Mouse (Mus musculus): ENCODE results near the gene Mast4. TPM values are rescaled to one million over a fixed set of nuclear protein-coding genes. Genes with fewer than 3 reads are reported as not detected.

The Mast4 gene
- polyA plus RNA-seq, 1 experiment from 2014 or later = 33.0 TPM

DNA sequence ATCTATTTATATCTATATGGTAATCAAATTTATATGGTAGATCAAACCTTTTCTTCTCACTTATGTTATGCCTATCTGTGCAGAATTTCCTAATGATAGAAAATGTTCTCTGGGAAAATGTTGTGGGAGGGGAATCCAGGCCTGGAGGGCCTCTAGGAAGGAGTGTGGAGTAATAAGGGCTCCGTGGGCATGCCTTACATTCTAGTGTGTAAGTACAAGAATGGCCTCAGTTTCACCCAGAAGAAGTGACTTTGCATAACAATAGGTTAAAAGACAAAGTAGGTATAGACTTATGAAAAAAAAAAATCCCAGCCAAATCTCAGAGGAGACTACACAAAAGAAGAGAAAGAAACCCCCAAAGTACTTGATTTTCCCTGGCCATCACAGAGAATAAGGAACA is 320.1 kb downstream of the Mast4 start:
- H3K9ac ChIP-seq (replicated peaks; ENCODE audit: low read depth, low read length) = no peak overlapping the region
- no peak overlapping the region for H3K27ac ChIP-seq (ENCODE audit: low read depth, low read length)
- H3K9me3 ChIP-seq (ENCODE audit: control insufficient read depth, low read length) = no peaks in the 10 kb centered on the region
- ATAC-seq (ENCODE audit: low read depth) = no peak
- H3K36me3 ChIP-seq (ENCODE audit: control insufficient read depth, insufficient read depth, low read length) = no peaks in the 10 kb centered on the region
- no peaks in the 10 kb centered on the region for H3K4me1 ChIP-seq (ENCODE audit: control insufficient read depth, insufficient read depth, low read length)
- H3K4me2 ChIP-seq (ENCODE audit: low read depth, low read length) = no peak overlapping the region
- no peak overlapping the region for H3K4me3 ChIP-seq (ENCODE audit: low read depth, low read length)
- H3K27me3 ChIP-seq (ENCODE audit: control insufficient read depth, insufficient read depth, low read length) = no peaks in the 10 kb centered on the region
- 22% methylated on average over 1 of the region's 1 CpGs for WGBS

DNA sequence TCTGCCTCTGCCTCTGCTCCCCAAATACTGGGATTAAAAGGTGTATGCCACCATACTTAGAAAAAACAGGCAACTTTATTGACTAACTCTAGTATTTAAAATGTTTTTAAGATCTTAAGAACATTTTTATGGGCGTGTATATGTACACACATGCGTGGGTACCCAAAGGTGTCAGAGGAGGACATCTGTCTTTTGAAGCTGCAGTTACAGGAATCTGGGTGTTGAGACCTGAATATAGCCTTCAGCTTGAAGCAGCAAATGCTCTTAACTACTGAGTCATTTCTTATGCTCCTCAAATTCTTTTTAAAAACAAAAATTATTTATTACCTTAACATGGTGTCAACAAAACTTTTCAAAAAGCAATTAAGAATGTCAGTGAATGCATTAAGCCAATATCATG is 329.1 kb downstream of the Mast4 start:
- no peak overlapping the region for H3K27ac ChIP-seq (ENCODE audit: low read depth, low read length)
- no peaks in the 10 kb centered on the region for H3K36me3 ChIP-seq (ENCODE audit: control insufficient read depth, insufficient read depth, low read length)

DNA sequence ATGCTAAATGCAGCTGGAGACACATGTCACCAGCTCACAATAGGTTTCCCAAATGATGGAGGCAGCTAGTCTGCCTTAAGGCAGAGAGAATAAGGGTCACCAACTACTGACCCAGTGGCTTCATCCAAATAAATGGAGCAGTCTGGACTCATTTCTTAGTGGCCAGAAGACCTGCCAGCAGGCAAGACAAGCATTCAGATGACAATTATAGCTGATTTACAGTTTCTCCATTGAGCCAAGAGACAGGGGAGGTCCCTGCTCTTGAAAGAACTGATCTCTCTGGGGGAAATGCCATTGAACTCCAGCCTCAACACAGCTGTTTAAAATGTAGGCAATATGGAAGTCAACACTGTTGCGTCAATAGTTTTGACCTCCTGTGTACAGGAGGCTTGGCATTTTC is 332.5 kb downstream of the Mast4 start:
- Histone ChIP-seq H3K27me3 (ENCODE audit: control insufficient read depth, insufficient read depth, low read length) (no peaks in the 10 kb centered on the region), H3K27ac (ENCODE audit: low read depth, low read length) (no peak overlapping the region), H3K9ac (replicated peaks; ENCODE audit: low read depth, low read length) (no peak overlapping the region), H3K36me3 (ENCODE audit: control insufficient read depth, insufficient read depth, low read length) (no peaks in the 10 kb centered on the region), H3K9me3 (ENCODE audit: control insufficient read depth, low read length) (no peaks in the 10 kb centered on the region), H3K4me1 (ENCODE audit: control insufficient read depth, insufficient read depth, low read length) (no peaks in the 10 kb centered on the region), H3K4me2 (ENCODE audit: low read depth, low read length) (no peak overlapping the region), H3K4me3 (ENCODE audit: low read depth, low read length) (no peak overlapping the region)
- 18% methylated on average over 1 of the region's 1 CpGs for WGBS
- ATAC-seq (ENCODE audit: low read depth) = no peak

More for the DNA sequence above, 329.1 kb downstream of the Mast4 start:
- Histone ChIP-seq H3K27me3 (ENCODE audit: control insufficient read depth, insufficient read depth, low read length) (no peaks in the 10 kb centered on the region), H3K9me3 (ENCODE audit: control insufficient read depth, low read length) (no peaks in the 10 kb centered on the region), H3K4me3 (ENCODE audit: low read depth, low read length) (no peak overlapping the region), H3K4me2 (ENCODE audit: low read depth, low read length) (no peak overlapping the region), H3K9ac (replicated peaks; ENCODE audit: low read depth, low read length) (no peak overlapping the region), H3K4me1 (ENCODE audit: control insufficient read depth, insufficient read depth, low read length) (no peaks in the 10 kb centered on the region)
- 88% methylated on average over 2 of the region's 2 CpGs for WGBS
- no peak for ATAC-seq (ENCODE audit: low read depth)

DNA sequence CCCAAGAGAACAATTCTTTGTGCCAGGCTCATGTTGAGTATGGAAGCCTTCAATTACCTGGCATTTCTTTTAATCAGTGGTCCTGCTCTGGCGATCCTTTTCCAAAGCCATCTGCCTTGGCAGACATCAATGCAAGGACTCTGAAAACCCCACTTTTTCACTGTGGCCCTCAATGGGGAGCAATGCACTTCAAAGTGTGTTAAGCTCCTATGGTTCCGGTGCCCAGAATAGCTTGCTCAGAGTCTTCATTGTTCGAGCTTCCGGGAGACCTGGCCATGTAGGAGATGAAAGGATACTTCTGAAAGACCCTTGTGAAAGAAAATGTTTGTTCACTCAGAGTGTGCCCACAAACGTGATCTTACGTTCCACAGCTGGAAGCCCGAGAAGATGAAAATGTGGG is 333.4 kb downstream of the Mast4 start:
- H3K4me3 ChIP-seq (ENCODE audit: low read depth, low read length) = no peak overlapping the region
- no peaks in the 10 kb centered on the region for H3K27me3 ChIP-seq (ENCODE audit: control insufficient read depth, insufficient read depth, low read length)

DNA sequence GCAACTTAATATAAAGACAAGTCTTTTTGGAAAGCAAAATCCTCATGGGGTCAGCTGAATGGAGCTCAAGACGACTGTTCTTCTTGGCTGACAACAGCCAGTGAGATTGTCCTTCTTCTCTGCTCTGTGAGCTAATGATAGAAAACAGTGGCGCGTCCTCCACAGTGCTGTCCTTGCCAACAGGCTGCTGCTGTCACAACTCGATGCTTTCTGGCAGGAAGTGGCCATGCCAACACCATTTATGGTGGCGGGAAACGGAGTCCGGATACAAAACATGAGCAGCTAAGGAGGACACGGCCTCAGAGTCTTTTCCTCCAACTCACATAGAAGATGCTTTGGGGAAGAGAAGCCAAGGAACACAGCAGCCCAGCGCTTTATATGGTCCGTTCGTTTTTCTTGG is 340.2 kb downstream of the Mast4 start:
- H3K9ac ChIP-seq (replicated peaks; ENCODE audit: low read depth, low read length) = no peak overlapping the region
- WGBS = 89% methylated on average over 11 of the region's 11 CpGs
- H3K27ac ChIP-seq (ENCODE audit: low read depth, low read length) = no peak overlapping the region
- no peaks in the 10 kb centered on the region for H3K9me3 ChIP-seq (ENCODE audit: control insufficient read depth, low read length)
- H3K4me2 ChIP-seq (ENCODE audit: low read depth, low read length) = no peak overlapping the region
- no peak overlapping the region for H3K4me3 ChIP-seq (ENCODE audit: low read depth, low read length)
- H3K4me1 ChIP-seq (ENCODE audit: control insufficient read depth, insufficient read depth, low read length) = peaks cover 4% of the 10 kb centered on the region; the same call in 1 of the 2 replicates
- ATAC-seq (ENCODE audit: low read depth) = no peak
- H3K27me3 ChIP-seq (ENCODE audit: control insufficient read depth, insufficient read depth, low read length) = no peaks in the 10 kb centered on the region
- H3K36me3 ChIP-seq (ENCODE audit: control insufficient read depth, insufficient read depth, low read length) = no peaks in the 10 kb centered on the region

More for the DNA sequence above, 333.4 kb downstream of the Mast4 start:
- Histone ChIP-seq H3K27ac (ENCODE audit: low read depth, low read length) (no peak overlapping the region), H3K4me1 (ENCODE audit: control insufficient read depth, insufficient read depth, low read length) (no peaks in the 10 kb centered on the region), H3K9ac (replicated peaks; ENCODE audit: low read depth, low read length) (no peak overlapping the region), H3K36me3 (ENCODE audit: control insufficient read depth, insufficient read depth, low read length) (no peaks in the 10 kb centered on the region), H3K9me3 (ENCODE audit: control insufficient read depth, low read length) (no peaks in the 10 kb centered on the region), H3K4me2 (ENCODE audit: low read depth, low read length) (no peak overlapping the region)
- ATAC-seq (ENCODE audit: low read depth) = no peak
- WGBS = 27% methylated on average over 7 of the region's 7 CpGs

DNA sequence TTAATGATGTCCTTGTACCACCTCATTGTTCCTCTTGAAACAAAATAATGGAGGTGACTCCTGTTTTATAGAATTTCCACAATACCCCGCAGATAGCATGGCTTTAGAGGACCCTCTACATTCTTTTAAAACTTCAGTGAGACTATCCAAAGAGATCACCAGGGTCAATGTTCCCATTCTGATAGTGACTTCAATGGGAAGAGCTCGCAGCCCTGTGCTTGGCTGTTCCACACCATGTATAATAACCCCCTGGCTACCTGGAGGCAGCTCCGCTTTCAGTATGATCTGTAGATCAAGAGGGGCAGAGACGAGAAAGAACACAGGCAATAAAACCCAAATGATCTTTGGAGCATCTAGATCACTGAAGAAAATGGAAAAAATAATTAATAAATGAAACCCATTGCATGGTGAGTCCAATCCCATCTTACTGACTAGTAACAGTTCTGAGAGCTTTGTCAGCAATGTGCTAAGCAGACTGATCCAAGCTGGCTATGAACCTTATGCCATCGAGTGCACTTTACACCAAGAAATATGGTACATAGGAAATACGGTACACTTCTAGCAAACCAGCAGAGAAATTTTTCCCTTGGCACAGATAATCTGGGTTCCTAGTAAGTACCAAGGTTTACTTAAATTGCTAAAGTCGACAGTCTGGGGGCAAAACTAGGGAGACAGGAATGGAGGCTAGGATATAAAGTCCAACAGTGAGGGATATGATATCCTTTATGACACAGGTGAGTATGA is 341.4 kb downstream of the Mast4 start:
- H3K27me3 ChIP-seq (ENCODE audit: control insufficient read depth, insufficient read depth, low read length) = no peaks in the 10 kb centered on the region
- H3K4me3 ChIP-seq (ENCODE audit: low read depth, low read length) = no peak overlapping the region
- H3K9me3 ChIP-seq (ENCODE audit: control insufficient read depth, low read length) = no peaks in the 10 kb centered on the region
- 81% methylated on average over 7 of the region's 7 CpGs for WGBS
- H3K4me2 ChIP-seq (ENCODE audit: low read depth, low read length) = no peak overlapping the region
- no peak overlapping the region for H3K9ac ChIP-seq (replicated peaks; ENCODE audit: low read depth, low read length)
- H3K36me3 ChIP-seq (ENCODE audit: control insufficient read depth, insufficient read depth, low read length) = no peaks in the 10 kb centered on the region
- ATAC-seq (ENCODE audit: low read depth) = no peak
- H3K4me1 ChIP-seq (ENCODE audit: control insufficient read depth, insufficient read depth, low read length) = peaks cover 4% of the 10 kb centered on the region; the same call in 1 of the 2 replicates
- H3K27ac ChIP-seq (ENCODE audit: low read depth, low read length) = no peak overlapping the region

DNA sequence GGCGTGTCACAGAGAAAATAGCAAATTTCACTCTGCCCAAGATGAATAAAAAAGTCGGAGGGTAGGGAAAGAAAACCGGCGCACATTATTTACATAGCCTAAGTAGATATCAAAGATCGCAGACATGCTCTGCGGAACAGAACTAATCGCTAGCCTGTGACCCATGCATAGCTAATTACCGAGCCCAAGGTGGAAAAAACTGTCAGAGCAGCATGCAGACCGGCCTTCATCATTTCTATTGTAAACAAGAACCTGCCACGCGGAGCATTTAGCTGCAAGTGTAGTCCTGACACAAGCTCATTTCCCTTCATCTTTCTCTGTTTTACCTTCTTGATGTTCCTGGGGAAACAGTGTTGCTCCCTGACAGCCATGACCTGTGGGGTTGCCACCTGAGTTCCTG is 342.4 kb downstream of the Mast4 start:
- Histone ChIP-seq H3K9me3 (ENCODE audit: control insufficient read depth, low read length) (no peaks in the 10 kb centered on the region), H3K27ac (ENCODE audit: low read depth, low read length) (no peak overlapping the region), H3K9ac (replicated peaks; ENCODE audit: low read depth, low read length) (no peak overlapping the region), H3K4me2 (ENCODE audit: low read depth, low read length) (no peak overlapping the region), H3K4me1 (ENCODE audit: control insufficient read depth, insufficient read depth, low read length) (peaks cover 4% of the 10 kb centered on the region; the same call in 1 of the 2 replicates), H3K36me3 (ENCODE audit: control insufficient read depth, insufficient read depth, low read length) (no peaks in the 10 kb centered on the region), H3K4me3 (ENCODE audit: low read depth, low read length) (no peak overlapping the region), H3K27me3 (ENCODE audit: control insufficient read depth, insufficient read depth, low read length) (no peaks in the 10 kb centered on the region)
- WGBS = 39% methylated on average over 11 of the region's 11 CpGs
- no peak for ATAC-seq (ENCODE audit: low read depth)

DNA sequence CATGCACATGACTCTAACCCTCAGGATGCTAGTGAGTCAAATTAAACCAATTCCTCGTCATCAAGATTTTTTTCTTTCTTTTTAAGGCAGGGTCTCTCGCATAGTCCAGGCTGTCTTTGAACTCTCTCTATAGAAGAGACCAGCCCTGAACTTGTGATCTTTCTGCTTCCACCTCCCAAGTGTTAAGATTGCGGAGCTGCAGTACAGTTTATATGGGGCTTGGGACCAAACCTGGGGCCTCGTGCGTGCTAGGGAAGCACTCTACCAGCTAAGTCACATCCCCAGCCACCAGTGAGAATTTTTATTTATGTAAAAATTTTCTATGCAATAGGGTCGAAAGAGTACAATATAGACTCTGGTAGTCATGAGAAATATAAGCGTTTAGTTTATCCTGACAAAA is 343.1 kb downstream of the Mast4 start:
- no peak overlapping the region for H3K4me2 ChIP-seq (ENCODE audit: low read depth, low read length)

DNA sequence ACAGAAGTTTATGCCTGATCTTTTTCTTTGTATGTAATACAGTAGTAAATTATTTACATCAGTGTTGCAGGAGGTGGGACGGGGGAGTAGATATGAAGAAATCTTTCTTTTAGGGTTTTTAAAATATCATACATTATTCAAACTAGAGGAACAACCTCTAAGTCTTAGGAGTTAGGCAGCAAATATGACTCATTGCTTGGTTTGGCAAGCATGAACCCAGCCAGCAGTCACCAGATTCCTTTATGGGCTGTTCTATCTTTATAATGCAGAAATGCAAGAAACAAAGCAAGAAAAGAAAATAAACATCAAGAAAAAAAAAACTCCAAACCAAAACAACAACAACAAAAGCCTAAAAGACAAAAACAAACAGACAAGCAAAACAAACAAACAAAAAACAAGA is 344.2 kb downstream of the Mast4 start:
- Histone ChIP-seq H3K4me3 (ENCODE audit: low read depth, low read length) (no peak overlapping the region), H3K9ac (replicated peaks; ENCODE audit: low read depth, low read length) (no peak overlapping the region), H3K36me3 (ENCODE audit: control insufficient read depth, insufficient read depth, low read length) (no peaks in the 10 kb centered on the region), H3K4me1 (ENCODE audit: control insufficient read depth, insufficient read depth, low read length) (peaks cover 4% of the 10 kb centered on the region; the same call in 1 of the 2 replicates), H3K27ac (ENCODE audit: low read depth, low read length) (no peak overlapping the region), H3K27me3 (ENCODE audit: control insufficient read depth, insufficient read depth, low read length) (no peaks in the 10 kb centered on the region), H3K4me2 (ENCODE audit: low read depth, low read length) (no peak overlapping the region), H3K9me3 (ENCODE audit: control insufficient read depth, low read length) (no peaks in the 10 kb centered on the region)
- no peak for ATAC-seq (ENCODE audit: low read depth)
- WGBS = 81% methylated on average over 1 of the region's 1 CpGs

More for the DNA sequence above, 343.1 kb downstream of the Mast4 start:
- no peaks in the 10 kb centered on the region for H3K9me3 ChIP-seq (ENCODE audit: control insufficient read depth, low read length)
- peaks cover 4% of the 10 kb centered on the region; the same call in 1 of the 2 replicates for H3K4me1 ChIP-seq (ENCODE audit: control insufficient read depth, insufficient read depth, low read length)
- no peak overlapping the region for H3K27ac ChIP-seq (ENCODE audit: low read depth, low read length)
- ATAC-seq (ENCODE audit: low read depth) = no peak
- 86% methylated on average over 7 of the region's 7 CpGs for WGBS
- H3K27me3 ChIP-seq (ENCODE audit: control insufficient read depth, insufficient read depth, low read length) = no peaks in the 10 kb centered on the region
- no peak overlapping the region for H3K9ac ChIP-seq (replicated peaks; ENCODE audit: low read depth, low read length)
- H3K36me3 ChIP-seq (ENCODE audit: control insufficient read depth, insufficient read depth, low read length) = no peaks in the 10 kb centered on the region
- H3K4me3 ChIP-seq (ENCODE audit: low read depth, low read length) = no peak overlapping the region
